17 mouse cellular contexts compared by ENCODE assay signal in genomic region chr15:27723746-27724145, GRCm38 (mm10). TPM values are rescaled to one million over a fixed set of nuclear protein-coding genes. Genes with fewer than 3 reads are reported as not detected.
DNase-seq lines count a peak whose midpoint lies in the region; ATAC-seq and TF ChIP-seq lines count a peak whose summit lies in the region.
"Had no signal": no experiment of that assay in that cellular context is flagged by ENCODE, and none has a peak within 500 bp of the region (broad histone marks: within the 10 kb centered on the region; RNA-seq: fewer than 3 reads in every experiment).

No protein-coding gene starts in this region.

- peaks cover 15% of the 10 kb centered on the region for H3K4me1 ChIP-seq in heart, embryonic 15.5 days (replicated peaks)
- H3K4me1 ChIP-seq in thymus, adult 2 months (replicated peaks; ENCODE audit: control insufficient read depth, insufficient read depth, low read length) = peaks cover 34% of the 10 kb centered on the region
- peaks cover 15% of the 10 kb centered on the region for H3K4me1 ChIP-seq in liver, embryonic 13.5 days (replicated peaks)
- H3K4me1 ChIP-seq: forebrain, embryonic 13.5 days; hindbrain, embryonic 15.5 days had no signal

- no peak for TF ChIP-seq POLR2A in thymus, adult 2 months (IDR thresholded peaks at IDR 0.05; ENCODE audit: control insufficient read depth, extremely low read depth, insufficient read depth, low read length, poor library complexity)

- no peak overlapping the region for H3K9ac ChIP-seq in heart, embryonic 15.5 days
- H3K9ac ChIP-seq in liver, embryonic 13.5 days = no peak overlapping the region
- H3K9ac ChIP-seq: forebrain, embryonic 13.5 days; hindbrain, embryonic 15.5 days had no signal

- TF ChIP-seq CTCF in thymus, adult 2 months (IDR thresholded peaks at IDR 0.05; ENCODE audit: borderline replicate concordance, control insufficient read depth, extremely low read depth, insufficient read depth, low read length, poor library complexity) = no peak

- 26% methylated on average over 6 of the region's 6 CpGs for WGBS in heart, embryonic 15.5 days
- WGBS in thymus, adult 2 months = 82% methylated on average over 6 of the region's 6 CpGs
- 13% methylated on average over 6 of the region's 6 CpGs for WGBS in liver, embryonic 13.5 days (ENCODE audit: insufficient replicate concordance)

- ATAC-seq in heart, embryonic 15.5 days (replicated peaks; ENCODE audit: insufficient number of reproducible peaks, insufficient read depth, low FRiP score, low read depth) = no peak
- no peak for ATAC-seq in liver, embryonic 13.5 days (ENCODE audit: low read depth)
- ATAC-seq: forebrain, embryonic 13.5 days; Patski had no signal

- H3K36me3 ChIP-seq in heart, embryonic 15.5 days = no peaks in the 10 kb centered on the region
- no peaks in the 10 kb centered on the region for H3K36me3 ChIP-seq in thymus, adult 2 months (ENCODE audit: control insufficient read depth, insufficient read depth, low read length)
- H3K36me3 ChIP-seq in liver, embryonic 13.5 days = no peaks in the 10 kb centered on the region
- H3K36me3 ChIP-seq: hindbrain, embryonic 15.5 days had no signal

- no peak for DNase-seq in heart, postnatal 10 days
- no peak for DNase-seq in thymus, adult 2 months
- DNase-seq in thymus, postnatal 25 days = no peak
- DNase-seq in liver, embryonic 13.5 days = no peak
- peak; percentile 24 for DNase-seq in retina, postnatal 7 days (ENCODE audit: low read depth, low spot score)
- no peak for DNase-seq in frontal cortex, postnatal 25 days (ENCODE audit: low spot score in 2 of 2)
- no peak for DNase-seq in layer of hippocampus, adult 11-12 months (ENCODE audit: low spot score)
- DNase-seq: cerebellum, postnatal 10 days; kidney, postnatal 4 days; lung, adult 18-20 months; spleen, adult 18-20 months had no signal

- H3K9me3 ChIP-seq in heart, embryonic 15.5 days (replicated peaks) = no peaks in the 10 kb centered on the region
- H3K9me3 ChIP-seq in liver, embryonic 13.5 days (replicated peaks) = no peaks in the 10 kb centered on the region
- H3K9me3 ChIP-seq: hindbrain, embryonic 15.5 days had no signal

- no peak overlapping the region for H3K4me3 ChIP-seq in heart, embryonic 15.5 days
- no peak overlapping the region for H3K4me3 ChIP-seq in thymus, adult 2 months (ENCODE audit: control insufficient read depth, insufficient read depth, low read length)
- H3K4me3 ChIP-seq in liver, embryonic 13.5 days (replicated peaks) = no peak overlapping the region
- H3K4me3 ChIP-seq: forebrain, embryonic 13.5 days; hindbrain, embryonic 15.5 days; left cerebral cortex, adult 2 months; myocyte had no signal

- 0 out of 2 replicates have a peak overlapping the region, but pooled peaks have one; percentile 6 for H3K4me2 ChIP-seq in heart, embryonic 15.5 days
- H3K4me2 ChIP-seq in liver, embryonic 13.5 days = peak overlapping the region; percentile 41; the same call in 1 of the 2 replicates
- H3K4me2 ChIP-seq: forebrain, embryonic 13.5 days; hindbrain, embryonic 15.5 days had no signal

- H3K27ac ChIP-seq in heart, embryonic 15.5 days = peak overlapping the region; percentile 50; the same call in 1 of the 2 replicates
- H3K27ac ChIP-seq in thymus, adult 2 months (ENCODE audit: control insufficient read depth, insufficient read depth, low read length) = peak overlapping the region; percentile 99
- H3K27ac ChIP-seq in liver, embryonic 13.5 days = no peak overlapping the region
- H3K27ac ChIP-seq: forebrain, embryonic 13.5 days; hindbrain, embryonic 15.5 days; left cerebral cortex, adult 2 months had no signal

- intact Hi-C loops in heart, postnatal 10 days (cut with DNase I) = no loop called here

- H3K27me3 ChIP-seq in heart, embryonic 15.5 days = no peaks in the 10 kb centered on the region
- no peaks in the 10 kb centered on the region for H3K27me3 ChIP-seq in thymus, adult 2 months (ENCODE audit: control insufficient read depth, insufficient read depth, low read length)
- no peaks in the 10 kb centered on the region for H3K27me3 ChIP-seq in liver, embryonic 13.5 days
- H3K27me3 ChIP-seq: forebrain, embryonic 13.5 days; hindbrain, embryonic 15.5 days had no signal

RNA-seq across cellular contexts. Expression of gene Otulinl, which starts 42.4 kb away (rescaled TPM):
- polyA plus RNA-seq in heart, embryonic 15.5 days (2015; fragmentation: Nextera tagmentation; extraction: Ambion mirVana) = 5.3 and 10.1 TPM in 2 replicates
- total RNA-seq in heart, postnatal 10 days (2021) = 1 to 10 TPM; 1.2 to 3.6 TPM
- polyA plus RNA-seq in thymus, adult 2 months (2012; rRNA removed) = 29.6 and 32.1 TPM in 2 replicates
- polyA plus RNA-seq in liver, embryonic 13.5 days (2015; fragmentation: Nextera tagmentation; extraction: Ambion mirVana) = 8.0 and 9.1 TPM in 2 replicates
